Mouse (Mus musculus) thymus, adult 2 months (tissue): ENCODE data around the gene Il18. TPM values are rescaled to one million over a fixed set of nuclear protein-coding genes. Genes with fewer than 3 reads are reported as not detected.

ENCODE experiments used
- DNase-seq: peaks from one replicate; pipeline ENCODE4 v3.0.0; 2021
- H3K27ac ChIP-seq: fragments of 200-500 bp; 2 replicates; pipeline ENCODE4 v1.5.1; 2012; ENCODE audit warnings: low read length, control low read depth; ENCODE audit not compliant: control insufficient read depth, insufficient read depth
- H3K27me3 ChIP-seq: fragments of 200-500 bp; 2 replicates; pipeline ENCODE4 v1.6.1; 2012; ENCODE audit warnings: mild to moderate bottlenecking, low read length, moderate library complexity, mixed read lengths; ENCODE audit not compliant: control insufficient read depth, insufficient read depth
- H3K36me3 ChIP-seq: fragments of 200-500 bp; 2 replicates; pipeline ENCODE4 v1.6.1; 2012; ENCODE audit warnings: mild to moderate bottlenecking, low read length, moderate library complexity; ENCODE audit not compliant: control insufficient read depth, insufficient read depth
- H3K4me1 ChIP-seq: fragments of 200-500 bp; replicated peaks from 2 replicates; pipeline ENCODE4 v1.6.1; 2012; ENCODE audit warnings: low read length; ENCODE audit not compliant: control insufficient read depth, insufficient read depth
- H3K4me3 ChIP-seq: fragments of 200-500 bp; 2 replicates; pipeline ENCODE4 v1.5.1; 2012; ENCODE audit warnings: mild to moderate bottlenecking, low read length, control low read depth, moderate library complexity; ENCODE audit not compliant: control insufficient read depth, insufficient read depth
- CTCF ChIP-seq: fragments of 200-500 bp; IDR thresholded peaks from 2 replicates; pipeline ENCODE4 v1.5.1; 2012; ENCODE audit warnings: mild to moderate bottlenecking, control low read depth, low read length, moderate library complexity, borderline replicate concordance; ENCODE audit not compliant: control insufficient read depth, poor library complexity, insufficient read depth; ENCODE audit errors: extremely low read depth
- POLR2A ChIP-seq: fragments of 200-500 bp; IDR thresholded peaks from 2 replicates; pipeline ENCODE4 v1.6.1; 2012; ENCODE audit warnings: mild to moderate bottlenecking, low read length, control low read depth, moderate library complexity; ENCODE audit not compliant: control insufficient read depth, poor library complexity, insufficient read depth; ENCODE audit errors: extremely low read depth
- WGBS: fragments of 180-500 bp; shearing (Covaris S2); methylation state at CpG from one replicate; pipeline ENCODE4 v1.1.7; 2018; 5-methylcytosine and 5-hydroxymethylcytosine counted together
- polyA plus RNA-seq: library from polyadenylated mRNA; depleted of rRNA; stranded (reverse); fragments of >200 nt; gene quantifications from 2 replicates; pipeline ENCODE4 v1.2.3, GENCODE M21; 2012

Il18 gene
- polyA plus RNA-seq, 1 experiment = 5.0 TPM

DNA sequence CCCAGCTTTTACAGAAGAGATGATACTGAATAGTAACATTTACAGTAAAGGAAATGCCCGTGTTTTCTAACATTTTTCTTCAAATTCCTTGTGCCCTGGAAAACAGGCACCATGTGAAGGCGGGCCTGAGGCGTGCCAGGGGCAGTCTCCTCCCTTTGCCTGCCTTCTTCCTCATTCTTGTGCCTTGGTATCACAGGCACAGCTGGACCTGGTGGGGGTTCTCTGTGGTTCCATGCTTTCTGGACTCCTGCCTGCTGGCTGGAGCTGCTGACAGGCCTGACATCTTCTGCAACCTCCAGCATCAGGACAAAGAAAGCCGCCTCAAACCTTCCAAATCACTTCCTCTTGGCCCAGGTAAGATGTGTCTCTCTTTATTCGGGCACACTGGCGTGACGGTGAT lies 10.5 kb downstream of the Il18 start:
- TF ChIP-seq POLR2A = no peak
- TF ChIP-seq CTCF = no peak
- Histone ChIP-seq H3K4me1 (no peaks in the 10 kb centered on the region), H3K4me3 (no peak overlapping the region), H3K27ac (no peak overlapping the region), H3K27me3 (no peaks in the 10 kb centered on the region), H3K36me3 (no peaks in the 10 kb centered on the region)
- DNase-seq = no peak
- WGBS = 71% methylated on average over 7 of the region's 7 CpGs

DNA sequence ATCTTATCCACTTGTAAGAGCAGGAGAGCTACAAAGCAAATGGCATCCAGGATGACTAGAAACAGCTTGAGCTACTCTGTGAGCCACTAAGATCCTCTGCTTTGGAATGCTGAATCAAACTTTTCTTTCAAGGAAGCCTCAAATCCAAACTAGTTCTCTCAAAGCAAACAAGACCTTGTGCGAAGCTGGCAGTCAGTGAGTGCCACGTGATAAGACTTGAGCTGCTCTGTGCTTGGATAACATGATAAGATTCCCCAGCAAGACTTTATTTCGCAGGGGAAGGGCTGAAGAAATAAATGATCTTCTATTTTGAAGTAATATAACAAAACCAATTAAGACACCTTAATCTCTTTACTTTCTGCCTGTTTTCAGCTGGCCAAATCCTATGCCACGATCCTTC lies 11.3 kb downstream of the Il18 start:
- 93% methylated on average over 4 of the region's 4 CpGs for WGBS
- TF ChIP-seq CTCF = no peak
- no peak for TF ChIP-seq POLR2A
- Histone ChIP-seq H3K4me3 (no peak overlapping the region), H3K27me3 (no peaks in the 10 kb centered on the region), H3K27ac (no peak overlapping the region), H3K4me1 (no peaks in the 10 kb centered on the region), H3K36me3 (no peaks in the 10 kb centered on the region)
- DNase-seq = no peak

DNA sequence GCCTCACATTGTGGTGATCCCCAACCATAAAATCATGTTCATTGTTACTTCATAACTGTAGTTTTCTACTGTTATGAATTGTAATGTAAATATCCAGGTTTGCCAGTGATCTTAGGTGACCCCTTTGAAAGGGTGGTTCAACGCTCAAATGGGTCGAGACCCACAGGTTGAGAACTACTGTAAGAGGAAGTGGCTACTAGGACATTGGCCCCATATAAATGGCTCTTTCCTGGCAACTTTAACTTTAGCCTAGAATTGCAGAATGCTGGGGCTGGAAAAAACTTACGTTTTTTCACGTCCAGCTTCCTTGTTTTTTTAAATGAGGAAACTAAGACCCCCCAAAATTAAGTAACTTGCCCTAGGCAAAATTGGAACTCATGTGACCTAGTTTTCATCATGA lies 12.7 kb downstream of the Il18 start:
- H3K4me3 ChIP-seq = no peak overlapping the region
- TF ChIP-seq CTCF (no peak), POLR2A (no peak)
- no peaks in the 10 kb centered on the region for H3K4me1 ChIP-seq
- no peaks in the 10 kb centered on the region for H3K27me3 ChIP-seq
- no peak for DNase-seq
- no peak overlapping the region for H3K27ac ChIP-seq
- no peaks in the 10 kb centered on the region for H3K36me3 ChIP-seq
- 89% methylated on average over 4 of the region's 4 CpGs for WGBS

DNA sequence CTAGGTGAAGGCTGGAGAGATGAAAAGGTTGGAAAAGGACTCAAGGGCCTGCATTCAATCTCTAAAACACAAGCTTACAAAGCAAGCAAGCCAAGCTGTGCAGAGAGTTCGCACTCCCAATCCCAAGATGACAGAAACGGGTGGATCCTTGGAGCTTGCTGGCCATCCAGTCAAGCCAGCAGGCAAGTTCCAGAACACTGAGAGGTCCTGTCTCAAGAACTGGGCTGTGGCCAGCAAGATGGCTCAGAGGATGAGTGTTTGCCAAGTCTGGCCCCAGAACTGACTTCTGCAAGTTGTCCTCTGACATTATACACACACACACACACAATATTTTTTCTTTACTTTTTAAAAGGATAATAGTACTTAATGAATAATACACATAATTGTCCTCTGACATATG lies 13.3 kb downstream of the Il18 start:
- no peak for TF ChIP-seq POLR2A
- TF ChIP-seq CTCF = no peak
- 90% methylated on average over 2 of the region's 2 CpGs for WGBS
- no peak overlapping the region for H3K27ac ChIP-seq
- no peaks in the 10 kb centered on the region for H3K4me1 ChIP-seq
- no peak for DNase-seq
- no peaks in the 10 kb centered on the region for H3K36me3 ChIP-seq
- H3K4me3 ChIP-seq = no peak overlapping the region
- no peaks in the 10 kb centered on the region for H3K27me3 ChIP-seq

DNA sequence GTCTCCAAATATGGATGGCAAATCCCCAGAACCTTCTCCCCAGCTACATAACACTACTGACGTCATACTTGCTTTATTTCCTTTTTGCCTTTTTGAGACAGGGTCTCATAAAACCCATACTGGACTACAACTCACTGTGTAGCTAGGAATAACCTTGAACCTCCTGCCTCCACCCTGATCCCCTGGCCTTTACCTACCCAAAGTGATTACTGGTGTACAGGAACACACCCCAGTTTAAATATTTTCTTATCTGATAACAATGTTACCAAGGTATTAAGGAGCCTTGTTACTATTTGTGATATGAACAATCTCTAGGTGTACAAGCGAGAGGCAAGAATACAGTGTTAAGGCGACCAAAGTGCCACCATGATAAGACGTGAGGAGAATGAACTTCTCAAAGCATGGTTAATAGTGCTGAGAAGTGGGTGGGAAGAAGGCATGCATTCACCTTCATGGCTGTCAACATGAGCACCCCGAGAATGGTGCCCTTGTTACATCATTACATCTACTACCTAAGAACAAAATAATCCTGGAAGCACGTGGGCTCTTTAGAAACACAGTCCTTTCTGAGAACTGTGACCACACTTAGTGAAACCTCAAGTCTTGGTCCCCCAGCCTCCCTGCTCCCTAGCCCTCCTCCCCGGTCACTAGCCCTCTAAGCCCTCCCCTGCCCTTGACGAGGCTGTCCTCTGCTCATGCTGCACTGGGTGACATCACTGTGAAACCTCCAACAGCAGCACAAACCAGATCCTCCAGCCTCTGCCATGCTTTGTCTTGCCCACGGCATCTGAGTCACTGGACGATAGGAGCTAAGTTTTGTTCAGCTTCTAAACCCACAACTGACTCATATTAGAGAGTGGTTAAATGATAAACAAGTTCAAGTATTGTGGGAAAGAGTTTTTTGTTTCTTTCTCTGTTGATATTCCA lies 15.2 kb downstream of the Il18 start:
- whole genome bisulfite sequencing = 88% methylated on average over 10 of the region's 10 CpGs
- no peak for TF ChIP-seq POLR2A
- TF ChIP-seq CTCF = no peak
- no peak overlapping the region for H3K4me3 ChIP-seq
- no peaks in the 10 kb centered on the region for H3K36me3 ChIP-seq
- H3K27me3 ChIP-seq = no peaks in the 10 kb centered on the region
- no peak overlapping the region for H3K27ac ChIP-seq
- H3K4me1 ChIP-seq = no peaks in the 10 kb centered on the region
- no peak for DNase-seq

DNA sequence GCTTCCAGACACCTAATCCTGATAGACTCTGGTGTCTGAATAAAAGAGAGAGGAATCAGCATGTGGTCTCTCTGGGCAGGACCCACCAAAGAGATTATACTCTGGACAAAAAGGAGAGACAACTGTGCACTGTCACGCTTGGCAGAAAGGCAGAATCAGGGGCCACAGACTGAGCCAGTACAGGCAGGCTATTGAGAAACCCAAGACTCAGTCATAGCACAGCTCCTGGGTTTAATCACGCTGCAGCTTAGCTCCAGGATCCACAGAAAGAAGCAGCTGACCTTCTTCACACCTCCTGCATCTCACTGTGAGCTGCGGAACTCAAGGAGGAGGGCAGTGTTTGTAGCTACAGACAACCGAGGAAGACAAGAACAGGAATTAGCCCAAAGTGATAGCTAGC lies 25.7 kb downstream of the Il18 start:
- Histone ChIP-seq H3K27ac (no peak overlapping the region), H3K4me3 (no peak overlapping the region), H3K36me3 (no peaks in the 10 kb centered on the region), H3K27me3 (no peaks in the 10 kb centered on the region), H3K4me1 (no peaks in the 10 kb centered on the region)
- TF ChIP-seq CTCF (no peak), POLR2A (no peak)
- 90% methylated on average over 4 of the region's 4 CpGs for WGBS
- no peak for DNase-seq
